Mouse (Mus musculus) urinary bladder, postnatal 10 days (tissue): Measurements from ENCODE around the gene Copz1.

ENCODE experiments used
- DNase-seq: peaks from one replicate; pipeline ENCODE4 v3.0.0; 2022; ENCODE audit warnings: low spot score

Gene Copz1

DNA sequence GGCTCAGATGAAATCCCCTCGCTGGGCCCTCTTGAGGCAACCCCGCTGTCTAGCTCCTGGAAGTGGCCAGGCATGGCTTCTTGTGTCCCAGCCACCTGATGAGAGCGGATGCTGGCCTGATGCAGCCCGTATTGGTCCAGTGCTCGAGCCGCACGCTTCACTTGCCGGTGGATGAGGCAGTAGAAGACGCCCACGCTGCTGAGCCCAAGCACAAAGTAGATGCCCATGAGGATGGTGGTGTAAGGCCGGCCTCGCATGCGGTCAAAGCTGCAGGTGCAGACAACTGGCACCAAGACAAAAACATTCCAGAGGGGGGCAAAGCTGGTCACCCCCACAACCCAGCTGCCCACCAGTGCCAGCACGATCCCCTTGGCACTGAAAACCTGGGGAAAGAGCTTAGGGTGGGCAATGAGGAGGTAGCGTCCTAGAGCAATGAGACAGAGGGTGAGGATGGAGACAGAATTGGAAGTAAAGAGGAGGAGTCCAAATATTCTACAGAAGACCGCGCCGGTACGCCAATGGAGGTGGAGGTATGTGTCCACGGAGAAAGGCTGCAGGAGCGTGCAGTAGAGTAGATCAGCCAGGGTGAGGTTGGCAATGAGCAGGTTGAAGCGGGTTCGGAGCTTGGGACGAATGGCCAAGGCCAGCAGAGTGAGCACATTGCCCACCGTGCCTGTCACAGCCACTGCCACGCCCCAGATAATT, 36.5 kb downstream of the Copz1 start:
- no peak for DNase-seq

DNA sequence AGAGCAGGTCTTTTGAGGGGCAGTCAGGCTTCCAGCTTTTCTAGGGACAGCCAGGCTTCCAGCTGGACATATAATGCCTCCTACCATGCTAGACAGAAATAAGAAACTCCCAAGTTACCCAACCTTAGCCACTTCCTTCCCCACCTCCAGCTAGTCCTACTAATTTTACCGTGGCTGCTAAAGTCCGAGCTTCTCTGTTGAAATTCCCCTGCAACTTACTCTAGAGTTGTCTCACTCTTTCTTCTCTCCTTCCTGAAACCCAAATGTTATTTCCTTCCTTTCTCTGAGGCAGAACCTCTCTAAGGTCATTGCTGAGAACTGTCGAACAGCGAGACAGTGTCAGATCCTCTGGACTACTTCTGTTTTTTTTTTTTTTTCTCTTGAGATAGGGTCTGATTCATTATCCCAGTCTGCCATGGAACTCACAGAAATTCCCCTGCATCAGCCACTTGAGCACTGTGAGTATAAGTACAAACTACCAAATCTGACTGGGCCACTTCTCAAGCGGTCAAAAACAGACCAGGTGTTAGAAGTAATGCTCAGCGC, 37.9 kb downstream of the Copz1 start, which contains the start of gene Gpr84:
Gene Gpr84, minus strand, starts transcription at position 248 of the 546 bp plus-strand sequence.
- DNase-seq, result no peak

DNA sequence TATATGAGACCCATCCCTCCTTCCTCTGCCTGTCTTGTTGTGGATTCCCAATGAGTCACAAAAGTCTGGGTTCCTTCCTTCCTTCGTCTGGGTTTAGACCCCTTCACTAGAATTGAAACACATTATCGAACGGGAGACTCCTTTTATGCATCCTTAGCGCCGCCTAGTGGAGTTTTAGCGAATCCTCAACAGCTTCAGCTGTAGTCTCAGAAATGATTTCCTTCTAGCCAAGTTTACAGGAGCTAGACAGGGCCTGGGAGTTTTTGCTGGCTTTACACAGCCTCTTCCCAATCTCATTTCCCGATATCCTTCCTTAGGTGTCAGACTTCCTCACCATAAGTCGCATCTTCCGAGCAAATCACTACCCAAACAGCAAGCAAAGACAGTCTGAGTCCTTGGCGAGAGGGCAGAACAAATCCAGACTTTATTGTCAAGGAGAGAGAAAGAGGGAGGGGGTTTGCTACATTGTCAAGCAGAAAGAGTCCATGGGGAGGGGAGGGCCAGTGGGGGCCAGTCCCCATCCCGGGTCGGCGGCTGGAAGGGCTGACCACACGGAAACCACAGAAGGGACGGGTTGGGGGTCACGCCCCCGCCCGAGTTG, 41.1 kb downstream of the Copz1 start:
- DNase-seq, result no peak

DNA sequence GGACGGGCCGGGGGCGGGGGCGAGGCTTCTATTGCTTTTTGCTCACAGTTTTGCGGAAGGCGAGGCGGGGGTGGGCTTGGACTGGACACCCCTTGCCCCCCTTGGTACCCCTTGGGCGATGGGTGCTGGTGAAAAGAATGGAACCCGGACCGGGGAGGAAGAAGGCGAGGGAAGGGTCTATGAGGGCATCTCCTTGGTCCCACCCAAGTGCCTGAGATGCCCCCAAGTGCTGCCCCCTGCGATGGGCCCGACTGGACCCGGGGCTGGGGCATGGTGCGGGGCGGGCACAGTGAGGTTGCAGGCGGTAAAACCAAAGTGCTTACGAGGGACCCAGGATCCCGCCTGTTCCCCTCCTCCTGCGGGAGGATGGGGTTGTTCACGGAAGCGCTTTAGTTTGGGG, 41.7 kb downstream of the Copz1 start:
- DNase-seq, result no peak

DNA sequence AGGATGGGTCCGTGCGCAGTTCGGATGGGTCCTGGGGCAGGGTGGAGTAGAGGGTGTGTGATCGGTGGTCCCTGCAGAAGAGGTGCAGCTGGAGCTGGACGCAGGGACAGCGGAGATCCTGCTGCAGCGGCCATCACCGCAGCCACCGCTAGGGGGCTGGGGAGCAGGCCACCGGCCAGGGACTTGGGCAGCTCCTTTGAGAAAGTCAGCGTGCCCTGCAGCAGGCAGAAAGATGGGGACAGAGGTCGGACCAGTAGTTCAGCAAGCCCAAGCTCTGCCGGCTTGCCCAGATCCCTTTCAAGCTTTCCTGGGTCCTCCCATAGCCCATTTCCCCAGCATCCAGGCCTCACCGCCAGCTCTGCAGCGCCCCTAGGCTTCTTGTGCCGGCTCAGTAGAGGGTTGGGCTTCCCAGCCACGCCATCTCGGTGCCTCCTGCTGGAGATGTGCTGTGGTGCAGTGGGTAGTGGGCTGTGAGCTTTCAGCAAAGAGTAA, 42.5 kb downstream of the Copz1 start:
- no peak for DNase-seq

DNA sequence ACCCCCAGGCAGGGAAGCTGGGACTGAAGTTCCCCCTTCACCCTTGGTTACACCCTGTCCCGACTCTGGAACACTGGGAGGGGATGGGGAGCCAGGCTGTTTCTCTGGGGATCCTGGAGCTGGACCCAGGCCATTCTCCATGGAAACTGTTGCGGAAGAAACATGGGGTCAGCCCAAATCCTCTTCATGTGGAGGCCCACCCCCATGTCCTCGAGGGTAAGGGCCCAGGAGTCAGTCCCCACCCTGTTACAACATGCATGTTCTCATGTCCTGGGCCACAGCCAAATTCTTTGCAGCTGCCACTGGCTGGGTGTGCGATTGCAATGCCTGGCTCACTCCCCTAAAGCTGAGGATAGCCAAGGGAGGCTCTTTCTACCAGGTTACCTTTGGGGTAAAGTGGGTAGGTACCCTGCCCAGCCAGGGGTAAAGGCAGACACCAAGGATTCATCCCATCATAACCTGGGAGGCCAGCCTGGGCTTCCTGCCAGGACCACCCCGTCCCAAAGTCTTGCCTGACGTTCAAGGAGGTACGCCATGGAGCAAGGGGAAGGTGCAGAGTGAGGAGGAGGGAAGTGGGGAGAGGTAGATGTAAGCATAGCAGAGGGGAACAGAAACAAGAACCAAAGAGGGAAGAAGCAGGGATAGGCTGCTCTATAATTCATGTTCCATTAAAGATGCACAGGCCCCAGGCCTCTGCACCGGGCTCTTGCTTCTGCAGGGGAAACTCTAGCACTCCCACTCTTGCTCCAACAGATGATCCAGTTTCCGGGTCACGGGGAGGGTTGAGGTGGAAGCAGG, 43.7 kb downstream of the Copz1 start:
- no peak for DNase-seq

DNA sequence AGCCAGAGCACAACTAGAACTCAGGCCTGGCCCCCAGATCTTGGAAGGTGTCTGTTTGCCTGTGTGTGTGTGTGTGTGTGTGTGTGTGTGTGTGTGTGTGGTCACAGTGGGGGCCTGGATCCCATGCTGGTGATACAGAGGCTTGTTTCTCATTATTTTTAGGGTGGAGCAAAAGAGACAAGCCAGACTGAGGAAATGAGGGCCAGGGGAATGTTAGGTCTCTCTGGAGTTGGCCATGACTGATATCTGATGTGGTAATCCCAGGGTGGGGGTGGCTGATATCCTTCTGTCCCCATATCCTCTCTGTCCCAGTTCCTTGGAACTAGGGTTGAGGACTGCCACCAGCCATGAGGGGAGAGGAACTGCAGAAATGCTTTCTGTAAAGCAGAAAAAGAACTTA, 44.6 kb downstream of the Copz1 start:
- no peak for DNase-seq

DNA sequence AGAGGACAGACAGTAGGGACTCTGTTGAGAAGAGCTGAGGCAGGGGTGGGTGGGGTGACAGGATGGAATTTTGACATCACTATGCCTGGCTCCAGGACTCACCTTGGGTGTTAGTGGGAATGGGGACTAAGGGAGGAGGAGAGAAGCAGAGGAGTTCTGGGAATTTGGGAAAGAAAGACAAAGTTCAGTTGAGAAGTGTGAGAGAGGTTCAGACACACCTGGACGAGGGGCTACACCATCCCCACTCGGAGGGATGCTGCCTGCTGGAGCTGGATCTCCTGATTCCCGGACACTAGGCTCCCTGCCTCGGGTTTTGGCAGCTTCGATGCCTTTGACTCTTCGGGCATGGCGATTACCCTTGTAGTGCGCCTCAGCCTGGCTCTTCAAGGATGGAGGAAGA, 45.2 kb downstream of the Copz1 start:
- DNase-seq, result no peak

DNA sequence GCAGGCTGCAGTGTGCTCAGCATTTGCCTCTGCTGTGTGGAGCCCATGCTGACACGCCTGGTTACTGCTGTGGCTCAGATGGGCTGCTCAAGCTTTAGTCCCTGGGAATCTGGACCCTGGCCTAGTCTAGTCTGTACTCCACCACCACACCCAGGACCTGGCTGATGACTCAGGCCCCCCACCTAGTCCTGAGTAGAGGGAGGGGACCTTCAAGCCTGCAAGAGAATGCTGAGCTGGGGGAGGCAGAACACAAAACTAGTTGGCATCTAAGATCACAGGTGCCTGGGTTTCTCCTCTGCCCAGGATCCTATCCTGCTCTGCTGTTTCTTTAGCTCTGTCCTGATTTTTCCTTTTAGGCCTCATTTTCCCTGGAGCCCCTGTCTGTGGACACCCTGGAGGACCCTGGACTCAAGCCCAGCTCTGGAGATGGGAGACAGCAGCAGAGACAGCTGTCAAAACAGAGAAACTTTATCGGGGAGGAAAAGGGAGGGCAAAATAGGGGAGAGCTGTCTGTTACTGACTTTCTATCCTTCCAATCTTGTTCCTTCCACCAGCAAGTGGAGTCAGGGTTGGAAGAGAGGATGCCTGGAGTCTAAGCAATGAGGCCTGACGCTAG, 45.8 kb downstream of the Copz1 start:
- DNase-seq, result no peak

DNA sequence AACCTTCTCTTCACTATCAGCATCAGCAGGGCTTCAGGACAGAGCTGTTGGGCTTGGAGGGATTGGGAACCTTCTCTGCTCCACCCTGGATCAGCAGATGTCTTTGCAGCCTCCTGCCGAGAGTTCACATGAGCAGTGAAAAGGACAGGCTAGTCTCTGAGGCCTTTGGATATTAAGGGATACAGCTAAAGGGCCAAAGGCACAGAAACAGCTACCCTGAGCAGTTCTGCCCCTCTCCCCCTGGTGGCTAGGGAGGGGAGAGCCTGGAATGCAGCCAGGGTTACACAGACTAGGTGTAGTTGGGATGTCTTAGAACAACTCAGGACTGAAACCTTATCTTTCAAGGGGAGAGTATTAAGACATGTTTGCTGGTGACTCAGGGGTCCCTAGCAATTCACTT, 48.6 kb downstream of the Copz1 start:
- DNase-seq, result no peak

DNA sequence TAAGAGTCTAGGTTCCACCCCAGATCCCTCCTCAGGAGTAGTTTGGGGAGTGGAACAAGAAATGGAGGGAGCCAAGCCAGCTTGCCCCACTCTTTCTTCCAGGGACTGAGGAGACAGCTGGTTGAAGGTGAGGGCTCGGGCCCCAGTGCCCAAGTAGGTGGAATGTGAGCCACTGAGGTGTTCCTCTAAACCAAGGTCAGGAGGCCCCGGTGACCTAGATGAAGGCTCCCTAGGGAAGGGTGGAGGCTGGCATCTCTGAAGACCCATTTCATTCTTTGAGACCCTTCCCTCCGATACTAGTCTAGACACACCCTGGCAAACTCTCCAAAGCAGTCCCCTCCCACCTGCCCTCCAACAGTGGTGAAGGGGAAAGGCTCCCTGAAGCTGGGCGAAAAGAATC, 49.9 kb downstream of the Copz1 start:
- DNase-seq, result no peak

DNA sequence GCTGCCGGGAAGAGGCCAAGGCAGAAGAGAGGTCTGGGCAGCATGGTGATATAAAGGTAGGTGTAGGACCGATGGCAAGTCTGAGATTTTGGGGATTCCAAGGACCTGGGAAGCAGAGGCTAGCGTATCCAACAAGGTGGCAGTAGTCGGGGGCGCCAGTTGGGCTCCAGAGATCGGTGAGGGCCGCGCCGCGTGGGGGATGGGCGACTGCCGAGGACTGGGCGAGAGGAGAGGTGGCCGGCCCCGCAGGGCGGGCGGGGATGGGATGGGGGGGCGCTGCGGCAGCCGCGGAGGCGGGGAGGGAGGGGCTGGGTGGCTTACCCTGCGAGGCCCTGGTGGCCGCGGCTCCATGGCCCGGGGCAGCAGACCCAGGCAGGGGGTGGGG, 50.5 kb downstream of the Copz1 start:
- no peak for DNase-seq

DNA sequence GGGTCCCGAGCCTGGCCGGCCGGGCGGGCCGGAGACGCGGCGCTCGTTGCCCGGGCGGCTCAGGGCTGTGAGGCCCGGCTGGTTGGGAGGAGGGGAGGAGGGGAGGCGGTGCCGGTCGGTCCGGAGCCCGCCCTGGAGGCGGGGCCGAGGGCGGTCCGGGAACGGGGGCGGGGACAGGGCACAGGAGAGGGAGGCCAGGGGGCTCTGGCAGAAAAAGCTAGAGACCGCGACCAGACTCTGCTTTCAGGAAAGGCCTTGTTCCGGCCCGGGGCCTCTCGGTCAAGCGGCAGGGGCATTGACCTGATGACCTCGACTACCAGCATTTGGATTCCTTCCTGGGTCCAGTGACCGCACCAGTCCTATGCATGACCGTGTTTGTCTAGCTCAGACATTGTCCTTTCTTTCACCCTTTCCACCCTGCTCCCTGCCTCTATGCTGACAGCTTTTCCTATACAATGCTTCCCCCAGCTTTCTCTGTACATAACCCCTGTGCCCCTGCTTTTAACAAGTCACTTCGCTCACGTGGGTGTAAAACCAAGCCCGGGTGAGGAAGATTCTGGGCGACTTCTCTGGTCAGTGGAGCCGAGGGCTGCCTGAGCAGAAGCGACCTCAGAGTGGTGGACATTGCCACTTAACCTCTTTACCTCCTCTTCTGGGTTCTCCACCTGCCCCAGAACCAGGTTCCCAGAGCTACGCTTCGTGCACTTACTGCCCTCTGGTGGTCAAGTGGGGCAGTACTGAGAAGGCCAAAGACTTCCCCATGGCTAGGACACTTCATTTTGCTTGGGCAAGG, 51.1 kb downstream of the Copz1 start:
- no peak for DNase-seq

DNA sequence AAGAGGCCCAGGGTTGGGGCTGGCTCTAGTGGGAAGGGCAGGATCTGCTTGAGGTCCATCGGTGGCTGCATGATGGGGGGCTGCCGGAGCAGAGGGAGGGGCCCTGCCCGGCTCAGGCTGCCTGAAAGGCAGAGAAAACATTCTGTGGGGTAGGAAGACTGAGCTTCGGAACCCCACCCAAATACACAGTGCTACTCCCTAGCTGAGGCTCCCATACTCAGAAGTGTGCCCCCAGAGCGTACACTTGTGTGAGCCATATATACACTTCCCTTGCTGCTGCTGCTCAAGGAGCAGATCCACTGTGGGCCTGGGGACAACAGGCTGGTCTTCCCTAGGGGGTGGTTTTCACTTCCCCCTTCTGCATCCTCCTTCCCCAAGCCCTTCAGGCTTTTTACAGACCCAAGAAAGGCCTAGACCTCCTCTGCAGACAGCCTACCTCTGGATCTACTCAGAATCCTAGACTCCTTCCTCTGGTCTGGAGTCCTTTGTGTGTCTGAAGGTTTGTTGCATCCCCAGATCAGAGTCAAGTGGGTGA, 60.6 kb downstream of the Copz1 start:
- no peak for DNase-seq

DNA sequence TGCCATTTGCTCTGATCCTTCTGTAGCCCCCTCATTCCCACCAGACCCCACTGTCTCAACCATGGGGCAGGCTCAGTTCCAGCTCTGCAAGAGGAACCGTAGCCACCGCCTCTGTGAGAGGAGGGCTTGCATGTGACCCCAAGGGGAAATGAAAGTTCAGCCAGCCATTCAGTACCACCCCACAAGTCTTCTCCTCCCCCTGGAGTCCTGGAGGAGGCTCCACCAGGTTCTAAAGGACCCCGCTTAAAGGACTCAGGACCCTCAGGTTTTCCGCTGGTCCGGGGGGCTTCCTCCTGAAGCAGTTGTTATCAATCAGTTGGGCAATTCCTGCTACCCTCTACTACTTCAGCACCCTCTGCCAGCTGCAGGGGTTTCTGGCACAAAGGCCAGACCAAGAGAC, 61.2 kb downstream of the Copz1 start:
- no peak for DNase-seq

DNA sequence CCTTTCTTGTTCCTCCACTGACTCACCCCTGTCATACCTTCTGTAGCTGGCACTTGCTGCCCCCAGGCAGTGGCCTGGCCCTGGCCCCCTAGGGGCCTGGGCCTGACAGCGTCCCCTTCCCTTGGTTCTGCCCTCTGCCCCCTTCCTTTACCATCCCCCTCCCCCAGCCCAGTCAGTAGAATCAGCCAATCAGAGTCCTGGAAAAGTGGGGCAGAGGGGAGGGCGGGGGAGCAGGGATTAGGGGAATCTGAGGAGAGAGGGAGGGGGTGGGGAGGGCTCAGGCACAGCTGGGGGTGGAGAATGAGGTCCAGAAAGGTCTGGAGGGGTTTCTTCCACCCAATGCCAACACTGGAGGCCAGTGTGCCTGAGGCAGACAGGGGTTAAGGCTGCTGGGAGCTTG, 61.7 kb downstream of the Copz1 start:
- DNase-seq, result no peak

DNA sequence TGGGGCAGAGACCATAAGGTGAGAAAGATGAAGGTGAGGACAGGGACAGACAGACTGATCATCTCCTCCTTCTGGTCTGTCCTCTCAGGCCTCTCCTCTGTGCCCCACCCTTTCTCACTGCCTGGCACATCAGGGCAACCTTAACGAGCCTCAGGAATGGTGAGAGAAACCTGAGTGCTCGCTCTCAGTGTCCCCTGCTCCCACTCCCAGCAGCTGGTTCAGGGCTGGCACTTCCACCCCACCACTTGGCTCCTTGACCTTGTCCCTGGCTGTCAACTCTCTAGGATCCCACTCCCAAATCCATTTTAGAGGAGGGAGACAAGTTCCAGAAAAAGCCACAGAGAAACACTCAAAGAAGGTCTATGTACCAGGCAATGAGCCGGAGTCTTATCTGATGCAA, 62.5 kb downstream of the Copz1 start:
- no peak for DNase-seq

DNA sequence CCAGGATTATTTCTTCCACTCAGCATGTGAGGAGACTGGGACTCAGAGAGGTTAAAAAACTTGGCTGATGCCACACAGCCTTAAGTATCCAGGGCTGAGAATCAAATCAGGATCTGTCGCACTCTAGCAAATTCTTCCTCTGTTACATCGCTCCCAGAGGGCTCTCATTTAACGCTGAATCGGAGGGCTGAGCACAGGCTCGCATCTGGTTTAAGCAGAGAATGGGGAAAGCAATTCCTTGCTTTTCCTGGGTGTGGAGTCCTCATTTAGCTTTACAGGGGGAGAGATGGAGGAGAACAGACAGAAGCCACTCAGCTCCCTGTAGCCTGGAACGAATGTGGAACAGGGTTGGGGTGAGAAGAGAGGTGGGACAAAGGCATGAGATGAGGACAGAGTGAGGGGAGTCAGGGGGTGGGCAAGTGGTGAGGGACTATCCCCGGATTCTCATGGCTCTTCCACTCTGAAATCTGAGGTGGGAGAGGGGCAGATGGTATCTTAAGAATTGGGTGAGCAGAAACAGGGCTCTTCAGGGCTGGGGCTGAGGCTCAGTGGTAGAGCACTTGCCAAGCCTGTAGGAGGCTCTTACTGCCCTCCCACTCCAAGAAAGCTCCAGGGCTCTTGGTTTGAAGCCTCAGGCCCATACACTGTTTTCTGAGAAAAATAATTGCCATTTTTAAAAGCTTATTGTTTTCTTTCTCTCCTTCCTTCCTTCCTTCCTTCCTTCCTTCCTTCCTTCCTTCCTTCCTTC, 63.1 kb downstream of the Copz1 start:
- no peak for DNase-seq

DNA sequence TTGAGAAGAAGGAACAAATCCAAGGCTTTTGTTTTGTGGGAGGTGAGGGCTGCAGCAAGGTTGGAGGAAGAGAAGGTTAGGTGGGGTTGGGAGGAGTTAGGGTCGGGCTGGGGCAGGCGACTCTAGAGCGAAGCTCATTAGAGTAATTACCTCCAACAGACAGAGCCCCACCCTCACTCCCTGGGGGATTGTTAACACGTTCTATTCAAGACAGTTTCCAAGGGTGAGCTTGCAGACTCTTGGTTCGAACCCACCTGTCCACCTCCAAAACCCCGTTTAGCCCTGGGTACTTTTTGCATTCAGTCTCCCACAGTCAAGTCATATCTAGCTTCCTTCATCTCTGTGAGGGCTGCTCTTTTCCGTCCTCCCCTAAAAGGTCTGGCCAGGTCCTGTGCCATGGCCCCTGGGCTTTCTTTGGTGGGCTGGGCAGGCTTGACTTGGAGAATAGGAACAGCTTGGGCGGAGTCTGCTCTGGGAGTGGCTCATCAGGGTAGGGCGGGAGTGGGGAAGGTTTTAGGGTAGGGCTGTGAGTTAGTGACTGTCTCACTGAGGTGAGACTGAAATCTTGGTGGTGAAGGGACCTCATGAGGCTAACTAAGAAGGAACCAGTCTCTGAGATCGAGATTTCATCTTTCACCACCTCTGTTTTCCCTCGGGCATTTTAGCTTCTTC, 64.6 kb downstream of the Copz1 start:
- DNase-seq, result no peak

DNA sequence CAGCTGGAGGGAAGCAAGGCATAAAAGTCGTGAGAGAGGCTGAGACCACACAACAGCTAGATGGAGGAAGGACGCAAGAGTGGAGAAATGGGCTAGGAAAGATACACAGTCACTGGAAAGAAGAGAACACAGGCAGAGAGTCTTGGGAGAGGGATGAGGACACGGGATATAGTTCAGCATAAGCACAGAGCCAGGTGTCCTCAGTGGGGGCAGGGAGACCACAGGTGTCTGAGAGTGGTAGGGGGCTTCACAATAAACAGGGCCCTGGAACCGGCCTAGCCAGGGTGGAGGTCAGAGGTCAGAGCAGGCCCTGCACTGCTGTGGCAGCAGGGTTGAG, 66.3 kb downstream of the Copz1 start:
- no peak for DNase-seq
